Mouse (Mus musculus) heart, embryonic 12.5 days (tissue): ENCODE results near the gene Sdc4. TPM values are rescaled to one million over a fixed set of nuclear protein-coding genes. Genes with fewer than 3 reads are reported as not detected.
A peak's percentile ranks its signal among the peaks of the same experiment; 100 is the strongest.

Experiments
- ATAC-seq: fragments of 200-750 bp; cut with Nextera tagmentation; 2 replicates; pipeline ENCODE4 v1.8.0; 2017; ENCODE audit warnings: moderate TSS enrichment, moderate library complexity; ENCODE audit not compliant: insufficient number of reproducible peaks, low FRiP score
- H3K27ac ChIP-seq: fragments of 300-500 bp; sonication (generic); 2 replicates; pipeline ENCODE4 v1.5.1; 2016; ENCODE audit warnings: mild to moderate bottlenecking, moderate library complexity; ENCODE audit not compliant: poor library complexity, severe bottlenecking
- H3K27me3 ChIP-seq: fragments of 300-500 bp; sonication (generic); replicated peaks from 2 replicates; pipeline ENCODE4 v1.6.1; 2016; ENCODE audit warnings: mild to moderate bottlenecking, moderate library complexity
- H3K36me3 ChIP-seq: fragments of 300-500 bp; sonication (generic); 2 replicates; pipeline ENCODE4 v1.6.1; 2016; ENCODE audit warnings: mild to moderate bottlenecking, moderate library complexity
- H3K4me1 ChIP-seq: fragments of 300-500 bp; sonication (generic); replicated peaks from 2 replicates; pipeline ENCODE4 v1.6.1; 2016; ENCODE audit warnings: mild to moderate bottlenecking
- H3K4me2 ChIP-seq: fragments of 300-500 bp; sonication (generic); 2 replicates; pipeline ENCODE4 v1.6.1; 2016; ENCODE audit warnings: mild to moderate bottlenecking, moderate library complexity
- H3K4me3 ChIP-seq: fragments of 300-500 bp; sonication (generic); 2 replicates; pipeline ENCODE4 v1.5.1; 2016; ENCODE audit warnings: mild to moderate bottlenecking
- H3K9ac ChIP-seq: fragments of 300-500 bp; sonication (generic); 2 replicates; pipeline ENCODE4 v1.6.1; 2016; ENCODE audit warnings: mild to moderate bottlenecking, moderate library complexity
- H3K9me3 ChIP-seq: fragments of 300-500 bp; sonication (generic); replicated peaks from 2 replicates; pipeline ENCODE4 v1.6.1; 2016; ENCODE audit warnings: mild to moderate bottlenecking, moderate library complexity
- WGBS: fragments of 180-500 bp; shearing (Covaris S2); methylation state at CpG from one replicate; pipeline ENCODE4 v1.1.7; 2016; 5-methylcytosine and 5-hydroxymethylcytosine counted together
- polyA plus RNA-seq: library from polyadenylated mRNA; unstranded; fragments of >200 nt; fragmentation: Nextera tagmentation; extraction: Ambion mirVana; gene quantifications from 2 replicates; pipeline ENCODE4 v1.2.1, GENCODE M21; 2016

Sdc4 gene
- polyA plus RNA-seq, 1 experiment from 2014 or later = 40.6 TPM

- Histone ChIP-seq H3K4me1 (peaks cover 86% of the 10 kb centered on the region), H3K27ac (no peak overlapping the region), H3K4me2 (no peak overlapping the region; the same call in 1 of the 2 replicates), H3K9me3 (no peaks in the 10 kb centered on the region), H3K27me3 (peaks cover 4% of the 10 kb centered on the region; the same call in 1 of the 2 replicates), H3K36me3 (no peaks in the 10 kb centered on the region), H3K4me3 (no peak overlapping the region), H3K9ac (no peak overlapping the region)
- no peak for ATAC-seq
- 49% methylated on average over 8 of the region's 8 CpGs for WGBS
Observed at GRCm38 (mm10) chr2:164438257-164438656, 5.4 kb downstream of the Sdc4 start.

DNA sequence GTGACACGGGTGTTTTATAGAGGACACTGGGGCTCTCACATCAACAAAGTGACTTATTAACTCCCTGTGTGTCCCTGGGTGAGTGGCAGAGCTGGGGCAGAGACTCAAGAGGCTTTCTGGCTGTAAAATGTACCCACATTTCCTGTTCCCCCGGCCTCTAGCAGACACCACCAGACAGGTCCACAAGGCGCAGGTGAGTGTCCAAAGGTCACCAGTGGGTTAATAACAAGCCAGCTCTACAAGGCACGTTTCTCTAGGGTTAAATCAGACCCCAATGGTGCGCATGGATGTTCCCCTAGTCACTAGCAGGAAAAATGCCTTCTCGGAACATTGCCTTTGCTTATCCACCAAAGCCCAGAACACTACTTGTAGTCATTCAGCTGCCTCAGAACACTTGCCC lies 6.0 kb downstream of the Sdc4 start:
- 63% methylated on average over 6 of the region's 6 CpGs for WGBS
- Histone ChIP-seq H3K27ac (no peak overlapping the region), H3K4me2 (no peak overlapping the region; the same call in 1 of the 2 replicates)

GRCm38 (mm10) chr2:164436961-164437360 lies 6.7 kb downstream of the Sdc4 start:
- Histone ChIP-seq H3K4me2 (0 out of 2 replicates have a peak overlapping the region, but pooled peaks have one; percentile 5), H3K9me3 (no peaks in the 10 kb centered on the region), H3K9ac (peak overlapping the region; percentile 21), H3K27me3 (peaks cover 4% of the 10 kb centered on the region; the same call in 1 of the 2 replicates), H3K4me1 (peaks cover 93% of the 10 kb centered on the region), H3K36me3 (no peaks in the 10 kb centered on the region), H3K4me3 (no peak overlapping the region), H3K27ac (peak overlapping the region; percentile 50; the same call in 1 of the 2 replicates)
- peak; percentile 34 for ATAC-seq
- 46% methylated on average over 3 of the region's 3 CpGs for WGBS

More for the DNA sequence above, 6.0 kb downstream of the Sdc4 start:
- H3K27me3 ChIP-seq = peaks cover 4% of the 10 kb centered on the region; the same call in 1 of the 2 replicates
- no peak overlapping the region for H3K9ac ChIP-seq
- no peak overlapping the region for H3K4me3 ChIP-seq
- no peaks in the 10 kb centered on the region for H3K9me3 ChIP-seq
- peaks cover 91% of the 10 kb centered on the region for H3K4me1 ChIP-seq
- no peaks in the 10 kb centered on the region for H3K36me3 ChIP-seq
- ATAC-seq = no peak

- peak overlapping the region; percentile 50 for H3K27ac ChIP-seq
- H3K27me3 ChIP-seq = peaks cover 4% of the 10 kb centered on the region; the same call in 1 of the 2 replicates
- 23% methylated on average over 8 of the region's 8 CpGs for WGBS
- no peaks in the 10 kb centered on the region for H3K36me3 ChIP-seq
- peak overlapping the region; percentile 21 for H3K9ac ChIP-seq
- peak overlapping the region; percentile 6; the same call in 1 of the 2 replicates for H3K4me2 ChIP-seq
- H3K4me1 ChIP-seq = peaks cover 93% of the 10 kb centered on the region
- no peak for ATAC-seq
- no peak overlapping the region for H3K4me3 ChIP-seq
- H3K9me3 ChIP-seq = no peaks in the 10 kb centered on the region
Observed at GRCm38 (mm10) chr2:164436215-164436913, 7.3 kb downstream of the Sdc4 start.

DNA sequence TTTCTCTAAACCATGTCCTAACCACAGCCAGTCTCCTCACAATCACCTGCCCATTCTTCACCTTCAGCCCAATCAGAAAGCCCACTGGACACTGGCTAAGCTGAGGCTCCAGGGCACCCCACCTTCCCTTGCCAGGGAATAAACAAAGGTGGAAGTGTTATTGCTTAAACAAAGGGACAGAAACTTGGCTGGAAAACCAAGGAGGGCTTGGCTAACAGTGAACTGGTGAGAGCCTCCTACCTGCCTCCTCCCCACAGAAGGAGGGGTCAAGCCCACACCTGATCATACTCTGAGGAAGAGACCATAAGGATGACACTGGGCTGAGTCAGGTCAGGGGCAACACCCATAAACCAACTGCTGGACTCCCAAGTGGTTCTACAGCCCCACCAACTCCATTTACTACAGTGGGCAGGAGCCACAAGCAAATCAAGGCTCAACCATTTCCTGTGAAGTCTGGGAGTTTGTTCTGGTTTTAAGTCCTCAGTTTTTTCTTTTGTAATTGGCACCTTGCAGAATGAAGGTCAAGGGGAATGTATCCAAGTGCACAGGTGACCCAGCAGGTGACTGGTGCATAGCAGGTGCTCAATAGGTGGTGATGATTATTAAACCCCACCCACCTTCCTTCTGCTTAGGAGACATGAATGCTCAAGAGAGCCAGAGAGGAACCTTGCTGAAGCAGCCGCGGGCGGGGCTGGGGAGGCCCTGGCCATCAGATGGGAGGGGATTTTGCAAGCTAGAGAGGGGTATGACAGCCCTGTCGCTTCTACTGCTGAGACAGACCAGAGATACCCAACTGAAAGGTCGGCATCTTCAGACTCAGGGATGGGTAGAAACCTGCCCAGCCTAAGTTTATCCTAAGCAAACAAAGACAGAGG lies 8.2 kb downstream of the Sdc4 start:
- H3K9ac ChIP-seq = no peak overlapping the region
- H3K4me3 ChIP-seq = no peak overlapping the region
- H3K36me3 ChIP-seq = no peaks in the 10 kb centered on the region
- H3K4me2 ChIP-seq = no peak overlapping the region; the same call in 1 of the 2 replicates
- 31% methylated on average over 5 of the region's 5 CpGs for WGBS
- 0 out of 2 replicates have a peak overlapping the region, but pooled peaks have one; percentile 3 for H3K27ac ChIP-seq
- H3K27me3 ChIP-seq = no peaks in the 10 kb centered on the region
- no peaks in the 10 kb centered on the region for H3K9me3 ChIP-seq
- peaks cover 94% of the 10 kb centered on the region for H3K4me1 ChIP-seq
- ATAC-seq = no peak

GRCm38 (mm10) chr2:164434681-164435080 lies 9.0 kb downstream of the Sdc4 start:
- no peak overlapping the region for H3K27ac ChIP-seq
- H3K9me3 ChIP-seq = no peaks in the 10 kb centered on the region
- no peak for ATAC-seq
- no peak overlapping the region for H3K9ac ChIP-seq
- 0 out of 2 replicates have a peak, but pooled peaks cover under 1% of the 10 kb centered on the region for H3K27me3 ChIP-seq
- H3K4me1 ChIP-seq = peaks cover 91% of the 10 kb centered on the region
- H3K36me3 ChIP-seq = 0 out of 2 replicates have a peak, but pooled peaks cover under 1% of the 10 kb centered on the region
- WGBS = 71% methylated on average over 3 of the region's 3 CpGs
- no peak overlapping the region for H3K4me2 ChIP-seq
- no peak overlapping the region for H3K4me3 ChIP-seq

DNA sequence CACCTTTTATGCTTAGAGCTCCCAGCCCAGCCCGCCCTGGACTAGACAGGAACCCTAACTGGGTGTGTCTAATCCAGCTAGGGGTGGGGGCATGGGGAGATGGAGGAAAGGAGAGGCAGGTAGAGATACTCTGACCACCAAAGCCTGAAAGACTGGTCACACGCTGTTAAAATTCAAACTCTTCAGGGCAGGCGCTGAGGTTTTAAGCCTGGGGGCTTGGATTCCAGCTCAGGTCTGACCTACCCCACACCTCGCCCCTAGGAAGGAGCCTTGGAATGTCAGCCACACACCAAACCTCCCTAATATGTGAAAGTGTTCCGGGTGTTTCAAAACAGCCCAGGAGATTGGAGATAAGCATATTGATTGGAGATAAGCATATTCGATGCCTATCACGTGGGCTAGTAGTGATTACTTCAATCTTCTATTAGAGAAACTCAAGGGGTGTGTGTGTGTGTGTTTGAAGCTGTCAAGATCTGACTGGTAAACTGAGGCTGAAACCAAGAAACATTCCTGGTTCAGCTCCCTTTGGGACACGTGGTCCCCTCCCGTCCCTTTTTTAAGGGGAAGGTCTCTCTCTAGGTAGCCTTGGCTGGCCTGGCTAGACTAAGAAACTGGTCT lies 10.3 kb downstream of the Sdc4 start:
- 67% methylated on average over 9 of the region's 9 CpGs for WGBS
- peaks cover 85% of the 10 kb centered on the region for H3K4me1 ChIP-seq

DNA sequence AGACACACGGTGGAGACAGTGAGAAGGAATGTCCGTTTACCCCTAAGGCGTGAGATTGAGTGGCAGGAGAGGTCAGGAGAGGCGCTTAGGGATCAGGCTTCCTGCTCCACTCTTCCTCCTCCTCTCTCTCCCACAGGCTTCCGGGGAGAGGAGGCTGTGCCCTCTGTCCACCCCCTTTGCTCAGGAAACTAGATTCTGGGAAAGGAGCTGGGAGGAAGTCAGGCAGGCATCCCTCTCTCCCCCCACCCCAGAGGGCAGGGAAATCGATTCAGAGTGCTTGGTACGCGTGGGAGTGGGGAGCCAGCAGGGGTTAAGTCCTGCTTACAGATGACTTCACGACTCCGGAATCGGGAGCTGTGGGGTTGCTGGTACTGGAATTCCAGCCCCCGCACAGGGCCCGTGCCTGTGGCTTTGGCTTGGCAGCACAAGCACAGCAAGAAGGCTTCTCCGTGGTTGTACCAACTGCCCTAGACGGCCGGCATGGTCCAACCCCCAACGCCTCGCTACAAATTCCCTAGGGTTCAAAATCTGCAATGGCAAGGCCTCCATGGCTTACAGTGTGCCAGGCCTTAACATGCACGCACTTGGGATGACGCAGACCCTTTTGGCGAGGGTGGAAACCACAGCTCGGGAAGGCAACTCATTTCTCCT lies 11.0 kb downstream of the Sdc4 start:
- ATAC-seq = 0 out of 2 replicates have a peak, but pooled peaks have one; percentile 2
- Histone ChIP-seq H3K36me3 (peaks cover 21% of the 10 kb centered on the region), H3K27me3 (peaks cover 4% of the 10 kb centered on the region; the same call in 1 of the 2 replicates), H3K4me1 (peaks cover 78% of the 10 kb centered on the region), H3K4me2 (peak overlapping the region; percentile 57), H3K27ac (peak overlapping the region; percentile 65), H3K9ac (peak overlapping the region; percentile 55), H3K4me3 (0 out of 2 replicates have a peak overlapping the region, but pooled peaks have one; percentile 2), H3K9me3 (no peaks in the 10 kb centered on the region)
- 17% methylated on average over 22 of the region's 22 CpGs for WGBS

More for the DNA sequence above, 10.3 kb downstream of the Sdc4 start:
- Histone ChIP-seq H3K4me2 (peak overlapping the region; percentile 57), H3K27me3 (peaks cover 4% of the 10 kb centered on the region; the same call in 1 of the 2 replicates), H3K4me3 (no peak overlapping the region), H3K9me3 (no peaks in the 10 kb centered on the region), H3K36me3 (peaks cover 14% of the 10 kb centered on the region), H3K9ac (0 out of 2 replicates have a peak overlapping the region, but pooled peaks have one; percentile 4), H3K27ac (peak overlapping the region; percentile 65)
- ATAC-seq = no peak

- Histone ChIP-seq H3K27me3 (peaks cover 4% of the 10 kb centered on the region; the same call in 1 of the 2 replicates), H3K4me2 (peak overlapping the region; percentile 57), H3K27ac (peak overlapping the region; percentile 65), H3K36me3 (peaks cover 28% of the 10 kb centered on the region), H3K9me3 (no peaks in the 10 kb centered on the region), H3K4me3 (no peak overlapping the region), H3K4me1 (peaks cover 70% of the 10 kb centered on the region), H3K9ac (0 out of 2 replicates have a peak overlapping the region, but pooled peaks have one; percentile 27)
- no peak for ATAC-seq
- WGBS = 70% methylated on average over 9 of the region's 9 CpGs
Observed at GRCm38 (mm10) chr2:164431676-164432465, 11.8 kb downstream of the Sdc4 start.
